Mouse (Mus musculus): ENCODE measurements around the gene Atp6v1e1. TPM values are rescaled to one million over a fixed set of nuclear protein-coding genes. Genes with fewer than 3 reads are reported as not detected.

The Atp6v1e1 gene
- polyA plus RNA-seq, 1 experiment from 2014 or later: 164 TPM

DNA sequence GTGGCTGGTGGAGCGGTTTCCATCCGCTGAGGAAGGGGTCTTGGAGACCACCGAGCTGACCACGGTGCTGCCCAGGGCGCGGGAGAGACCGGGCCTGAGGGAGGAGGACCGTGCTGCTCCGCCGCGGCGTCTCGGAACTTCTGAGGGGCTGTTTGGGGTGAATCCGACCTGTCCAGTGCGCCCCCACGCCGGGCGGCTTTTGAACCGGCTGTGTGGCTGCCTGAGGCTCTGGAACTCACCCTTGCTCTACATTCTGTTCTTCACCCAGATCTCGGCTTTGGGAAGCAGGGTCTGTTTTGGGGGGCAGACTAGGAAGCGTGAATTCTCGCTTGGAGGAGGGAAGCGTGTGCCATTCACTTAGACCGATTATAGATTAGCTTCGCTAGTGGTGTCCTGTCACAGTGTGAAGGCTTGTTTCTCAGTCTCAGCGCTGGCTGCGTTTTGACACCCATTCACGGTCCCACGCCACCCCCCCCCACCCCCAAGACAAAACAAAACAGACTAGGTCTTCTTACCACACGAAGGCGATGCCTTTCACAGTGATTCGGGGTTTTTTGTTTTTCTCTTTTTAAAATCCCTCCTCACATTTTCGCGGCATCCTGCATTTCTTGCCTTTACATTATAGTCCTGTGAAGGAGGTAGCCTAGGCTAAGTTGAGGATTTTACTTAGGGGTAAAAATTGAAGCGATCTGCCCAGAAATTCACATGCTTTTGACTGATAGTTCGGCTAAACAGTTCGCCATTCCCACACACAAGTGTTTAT lies 14.0 kb upstream of the Atp6v1e1 start:
- 0 out of 2 replicates have a peak, but pooled peaks cover 2% of the 10 kb centered on the region for H3K9me3 ChIP-seq
- 0 out of 2 replicates have a peak, but pooled peaks cover 3% of the 10 kb centered on the region for H3K36me3 ChIP-seq
- peak; percentile 89 for ATAC-seq (ENCODE audit: low FRiP score, low read depth)
- 4% methylated on average over 37 of the region's 37 CpGs for WGBS
- peak overlapping the region; percentile 77 for H3K4me2 ChIP-seq (replicated peaks)
- H3K9ac ChIP-seq (replicated peaks): peak overlapping the region; percentile 89
- peak overlapping the region; percentile 96 for H3K27ac ChIP-seq (replicated peaks)
- no peaks in the 10 kb centered on the region for H3K27me3 ChIP-seq
- peak overlapping the region; percentile 87 for H3K4me3 ChIP-seq
- H3K4me1 ChIP-seq: peaks cover 9% of the 10 kb centered on the region

GRCm38 (mm10) chr6:120835474-120836374 lies 13.1 kb upstream of the Atp6v1e1 start, which contains the start of gene Bcl2l13:
TSS of gene Bcl2l13 (plus strand) at chr6:120836212.
- WGBS: 5% methylated on average over 40 of the region's 40 CpGs
- peak; percentile 96 for ATAC-seq (ENCODE audit: low FRiP score, low read depth)
- peak within 1 kb of the TSS; percentile 87 for H3K4me3 ChIP-seq
- peaks cover 9% of the 10 kb centered on the region for H3K4me1 ChIP-seq
- H3K36me3 ChIP-seq: 0 out of 2 replicates have a peak, but pooled peaks cover 3% of the 10 kb centered on the region
- H3K4me2 ChIP-seq (replicated peaks): peak within 1 kb of the TSS; percentile 77
- H3K9ac ChIP-seq (replicated peaks): peak within 1 kb of the TSS; percentile 89
- H3K9me3 ChIP-seq: 0 out of 2 replicates have a peak, but pooled peaks cover 2% of the 10 kb centered on the region
- H3K27me3 ChIP-seq: no peaks in the 10 kb centered on the region
- H3K27ac ChIP-seq (replicated peaks): peak within 1 kb of the TSS; percentile 96

GRCm38 (mm10) chr6:120834766-120835321 lies 12.3 kb upstream of the Atp6v1e1 start:
- ATAC-seq (ENCODE audit: low FRiP score, low read depth): no peak
- WGBS: 86% methylated on average over 4 of the region's 4 CpGs

DNA sequence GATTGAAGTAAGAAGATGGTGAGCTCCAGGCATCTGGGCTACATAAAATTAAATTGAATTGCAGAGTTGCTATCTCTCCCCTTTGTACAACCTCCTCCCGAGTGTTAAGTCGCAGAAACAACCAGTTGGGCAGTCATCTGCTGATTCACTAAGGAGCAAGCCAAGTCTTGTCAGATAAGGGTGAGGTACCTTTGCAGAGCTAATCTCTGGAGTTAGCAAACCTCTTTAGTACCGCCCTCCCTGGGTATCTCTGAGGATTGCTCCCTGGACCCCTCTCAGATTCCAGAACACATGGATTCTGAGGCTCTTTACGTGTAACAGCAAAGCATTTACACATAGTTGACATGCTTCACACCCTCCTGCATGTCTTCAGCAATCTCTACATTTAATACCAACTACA lies 9.5 kb upstream of the Atp6v1e1 start:
- no peaks in the 10 kb centered on the region for H3K9me3 ChIP-seq
- 82% methylated on average over 4 of the region's 4 CpGs for WGBS
- no peak overlapping the region for H3K27ac ChIP-seq (replicated peaks)
- H3K4me3 ChIP-seq: no peak overlapping the region
- no peaks in the 10 kb centered on the region for H3K36me3 ChIP-seq
- ATAC-seq (ENCODE audit: low FRiP score, low read depth): no peak
- no peaks in the 10 kb centered on the region for H3K27me3 ChIP-seq
- no peak overlapping the region for H3K9ac ChIP-seq (replicated peaks)
- H3K4me2 ChIP-seq (replicated peaks): no peak overlapping the region
- H3K4me1 ChIP-seq: peaks cover 5% of the 10 kb centered on the region

More at GRCm38 (mm10) chr6:120834766-120835321, 12.3 kb upstream of the Atp6v1e1 start:
- Histone ChIP-seq H3K9me3 (0 out of 2 replicates have a peak, but pooled peaks cover 2% of the 10 kb centered on the region), H3K4me3 (no peak overlapping the region), H3K9ac (replicated peaks) (no peak overlapping the region), H3K4me2 (replicated peaks) (no peak overlapping the region), H3K27me3 (no peaks in the 10 kb centered on the region), H3K27ac (replicated peaks) (no peak overlapping the region), H3K36me3 (0 out of 2 replicates have a peak, but pooled peaks cover 3% of the 10 kb centered on the region), H3K4me1 (peaks cover 9% of the 10 kb centered on the region)

- Histone ChIP-seq H3K4me3 (no peak overlapping the region), H3K36me3 (no peaks in the 10 kb centered on the region), H3K4me2 (replicated peaks) (no peak overlapping the region), H3K27ac (replicated peaks) (no peak overlapping the region), H3K27me3 (no peaks in the 10 kb centered on the region), H3K9me3 (no peaks in the 10 kb centered on the region), H3K9ac (replicated peaks) (no peak overlapping the region), H3K4me1 (no peaks in the 10 kb centered on the region)
- no peak for ATAC-seq (ENCODE audit: low FRiP score, low read depth)
- 59% methylated on average over 4 of the region's 4 CpGs for WGBS
These were observed 8.4 kb upstream of the Atp6v1e1 start for GRCm38 (mm10) chr6:120830866-120831608.

- 64% methylated on average over 1 of the region's 1 CpGs for WGBS
- ATAC-seq (ENCODE audit: low FRiP score, low read depth): no peak
- Histone ChIP-seq H3K9ac (replicated peaks) (no peak overlapping the region), H3K36me3 (no peaks in the 10 kb centered on the region), H3K4me3 (no peak overlapping the region), H3K27ac (replicated peaks) (no peak overlapping the region), H3K9me3 (no peaks in the 10 kb centered on the region), H3K4me1 (no peaks in the 10 kb centered on the region), H3K4me2 (replicated peaks) (no peak overlapping the region), H3K27me3 (no peaks in the 10 kb centered on the region)
These were observed 7.5 kb upstream of the Atp6v1e1 start for GRCm38 (mm10) chr6:120830056-120830455.

- Histone ChIP-seq H3K36me3 (peaks cover 13% of the 10 kb centered on the region), H3K4me2 (replicated peaks) (peak overlapping the region; percentile 28), H3K27me3 (no peaks in the 10 kb centered on the region), H3K4me3 (no peak overlapping the region), H3K4me1 (peaks cover 11% of the 10 kb centered on the region), H3K9me3 (no peaks in the 10 kb centered on the region), H3K27ac (replicated peaks) (0 out of 2 replicates have a peak overlapping the region, but pooled peaks have one; percentile 20), H3K9ac (replicated peaks) (no peak overlapping the region)
- peak; percentile 47 for ATAC-seq (ENCODE audit: low FRiP score, low read depth)
- 74% methylated on average over 10 of the region's 10 CpGs for WGBS
These were observed 483 bp upstream of the Atp6v1e1 start for GRCm38 (mm10) chr6:120822937-120823614.

GRCm38 (mm10) chr6:120821715-120822114 lies 878 bp downstream of the Atp6v1e1 start:
- Histone ChIP-seq H3K4me2 (replicated peaks) (peak overlapping the region; percentile 83), H3K36me3 (peaks cover 23% of the 10 kb centered on the region), H3K27ac (replicated peaks) (peak overlapping the region; percentile 80; the same call in 1 of the 2 replicates), H3K27me3 (no peaks in the 10 kb centered on the region), H3K4me1 (peaks cover 11% of the 10 kb centered on the region), H3K4me3 (peak overlapping the region; percentile 83), H3K9me3 (no peaks in the 10 kb centered on the region), H3K9ac (replicated peaks) (peak overlapping the region; percentile 83; the same call in 1 of the 2 replicates)
- ATAC-seq (ENCODE audit: low FRiP score, low read depth): no peak
- 57% methylated on average over 5 of the region's 5 CpGs for WGBS

DNA sequence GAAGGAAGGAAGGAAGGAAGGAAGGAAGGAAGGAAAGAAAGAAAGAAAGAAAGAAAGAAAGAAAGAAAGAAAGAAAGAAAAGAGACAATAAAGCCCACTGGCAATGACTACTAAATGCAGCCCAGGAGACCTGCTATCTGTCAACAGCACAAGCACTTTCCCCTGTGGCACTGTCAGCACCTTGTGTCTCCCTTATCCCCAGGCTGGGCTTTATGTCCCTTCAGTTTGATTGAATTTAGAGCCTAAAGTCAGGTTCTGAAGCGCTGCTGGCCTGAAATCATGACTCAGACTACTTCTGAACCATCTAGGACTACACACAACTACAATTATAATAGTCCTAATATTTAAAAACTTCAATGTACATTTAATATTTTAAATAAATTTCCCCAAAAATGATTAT lies 1.7 kb downstream of the Atp6v1e1 start:
- H3K36me3 ChIP-seq: peaks cover 23% of the 10 kb centered on the region
- no peak for ATAC-seq (ENCODE audit: low FRiP score, low read depth)
- peaks cover 11% of the 10 kb centered on the region for H3K4me1 ChIP-seq
- no peak overlapping the region for H3K4me3 ChIP-seq
- no peaks in the 10 kb centered on the region for H3K9me3 ChIP-seq
- 96% methylated on average over 1 of the region's 1 CpGs for WGBS
- no peak overlapping the region for H3K9ac ChIP-seq (replicated peaks)
- H3K27ac ChIP-seq (replicated peaks): no peak overlapping the region
- no peaks in the 10 kb centered on the region for H3K27me3 ChIP-seq
- H3K4me2 ChIP-seq (replicated peaks): peak overlapping the region; percentile 83; the same call in 1 of the 2 replicates

GRCm38 (mm10) chr6:120820144-120820543 lies 2.4 kb downstream of the Atp6v1e1 start:
- H3K27me3 ChIP-seq: no peaks in the 10 kb centered on the region
- 92% methylated on average over 5 of the region's 5 CpGs for WGBS
- H3K27ac ChIP-seq (replicated peaks): no peak overlapping the region
- no peaks in the 10 kb centered on the region for H3K9me3 ChIP-seq
- peaks cover 23% of the 10 kb centered on the region for H3K36me3 ChIP-seq
- H3K4me1 ChIP-seq: peaks cover 11% of the 10 kb centered on the region
- no peak overlapping the region for H3K9ac ChIP-seq (replicated peaks)
- no peak overlapping the region for H3K4me3 ChIP-seq
- H3K4me2 ChIP-seq (replicated peaks): no peak overlapping the region
- ATAC-seq (ENCODE audit: low FRiP score, low read depth): no peak

Measured in midbrain, embryonic 12.5 days (tissue).